Mouse (Mus musculus) gastrocnemius, postnatal 10 days (tissue): ENCODE measurements at regions not wholly inside any gene's neighbourhood (a gene's known extent, or its start where the extent isn't known, plus 50 kb on each side); places are given as distances from the start of the nearest gene placed in this dataset.

Source experiments
- DNase-seq: peaks from one replicate; pipeline ENCODE4 v3.0.0; 2021; ENCODE audit warnings: mixed read lengths

DNA sequence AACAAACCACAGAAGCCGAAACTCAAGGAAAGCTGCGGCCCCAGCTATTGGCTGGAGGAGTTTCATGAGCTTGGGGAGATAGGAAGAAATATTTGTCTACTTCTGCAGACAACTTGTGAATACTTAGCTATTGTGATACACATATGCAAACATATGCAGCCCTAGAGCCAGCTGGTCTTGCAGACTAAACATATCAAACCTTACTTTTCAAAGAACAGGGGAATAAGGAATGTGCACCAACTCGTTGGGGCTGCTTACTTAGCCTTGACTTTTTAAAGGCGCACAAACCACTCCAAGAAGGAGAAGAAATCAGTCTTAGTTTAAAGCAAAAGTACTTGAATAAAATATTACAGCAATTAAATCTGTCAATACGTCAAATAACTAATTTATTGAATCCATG lies 106.8 kb upstream of the Lpar1 start:
- no peak for DNase-seq

GRCm38 (mm10) chr4:58658206-58658605 lies 104.5 kb upstream of the Lpar1 start:
- DNase-seq, result no peak

GRCm38 (mm10) chr4:58647761-58648295 lies 94.1 kb upstream of the Lpar1 start:
- no peak for DNase-seq

DNA sequence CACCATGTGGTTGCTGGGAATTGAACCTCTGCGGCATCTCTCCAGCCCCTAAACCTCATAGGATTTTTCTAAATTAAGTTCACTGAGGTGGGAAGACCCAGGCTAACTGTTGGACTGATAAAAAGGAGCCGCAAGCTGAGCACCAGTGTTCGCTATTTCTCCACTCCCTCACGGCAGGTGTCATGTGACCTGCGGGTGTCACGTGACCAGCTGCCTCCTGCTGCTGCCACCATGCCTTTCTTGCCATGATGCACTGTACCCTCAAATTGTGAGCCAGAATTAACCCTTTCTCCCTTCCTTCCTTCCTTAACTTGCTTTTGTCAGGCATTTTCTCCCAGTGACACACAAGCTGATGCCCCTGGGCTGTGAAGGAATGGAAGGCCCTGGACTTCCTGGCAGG lies 93.1 kb upstream of the Lpar1 start:
- no peak for DNase-seq

GRCm38 (mm10) chr4:58643371-58643770 lies 89.7 kb upstream of the Lpar1 start:
- DNase-seq, result no peak

DNA sequence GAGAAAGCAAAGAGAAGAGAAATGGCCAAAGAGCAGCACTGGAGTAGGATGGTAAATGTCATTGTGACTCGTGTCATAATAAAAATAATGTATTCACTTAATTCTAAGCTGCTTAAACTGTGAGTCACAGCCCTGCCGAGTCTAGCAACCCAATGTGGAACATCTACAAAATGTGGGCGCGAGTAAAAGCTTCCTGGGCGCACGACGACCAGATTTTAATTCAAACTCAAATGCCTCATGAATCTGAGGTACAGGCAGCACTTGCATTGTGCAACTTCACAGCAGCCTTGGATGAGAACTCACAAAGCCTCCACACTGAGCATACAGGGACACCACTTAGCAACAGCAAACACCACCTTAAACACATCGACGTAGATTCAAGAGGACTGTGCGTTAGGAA lies 88.5 kb upstream of the Lpar1 start:
- DNase-seq, result no peak

- DNase-seq, result no peak
Measured at GRCm38 (mm10) chr4:58632696-58633095, 79.0 kb upstream of the Lpar1 start.

GRCm38 (mm10) chr4:58631415-58631814 lies 77.7 kb upstream of the Lpar1 start:
- DNase-seq, result no peak

DNA sequence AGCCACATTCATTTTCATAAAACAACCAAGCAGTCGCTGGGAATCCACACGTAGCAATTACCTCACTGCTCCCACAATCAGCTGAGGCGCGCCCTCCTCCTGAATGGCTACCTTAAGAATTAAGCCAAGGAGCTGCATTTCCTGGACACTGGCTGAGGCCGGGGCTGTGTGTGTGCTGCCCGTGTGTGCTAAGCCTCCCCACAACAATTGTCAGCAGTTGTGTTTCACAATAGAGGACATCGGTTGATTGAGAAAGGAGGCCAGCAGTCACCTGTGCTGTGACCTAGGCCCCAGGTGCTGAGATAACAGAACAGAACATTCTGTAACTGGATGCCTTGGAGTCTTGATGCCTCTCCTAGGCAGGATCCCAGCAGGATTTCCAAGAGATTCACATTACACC lies 73.3 kb upstream of the Lpar1 start:
- DNase-seq, result no peak

DNA sequence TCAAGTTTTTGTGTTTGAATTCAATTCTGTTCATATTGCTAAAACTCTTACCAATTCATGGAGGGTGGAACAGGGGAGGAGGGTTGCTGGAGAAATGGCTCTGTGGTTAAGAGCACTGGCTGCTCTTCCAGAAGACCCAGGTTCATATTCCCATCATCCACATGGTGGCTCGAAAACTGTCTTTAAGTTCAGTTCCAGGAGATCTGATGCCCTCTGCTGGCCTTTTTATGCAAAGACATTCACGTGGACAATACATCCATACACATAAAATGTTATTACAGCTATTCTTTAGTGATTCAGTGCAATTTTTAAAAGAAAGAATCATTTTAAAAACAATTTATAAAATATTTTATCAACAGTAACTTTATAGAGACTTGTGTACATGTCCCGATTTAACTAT lies 70.4 kb upstream of the Lpar1 start:
- DNase-seq, result no peak

DNA sequence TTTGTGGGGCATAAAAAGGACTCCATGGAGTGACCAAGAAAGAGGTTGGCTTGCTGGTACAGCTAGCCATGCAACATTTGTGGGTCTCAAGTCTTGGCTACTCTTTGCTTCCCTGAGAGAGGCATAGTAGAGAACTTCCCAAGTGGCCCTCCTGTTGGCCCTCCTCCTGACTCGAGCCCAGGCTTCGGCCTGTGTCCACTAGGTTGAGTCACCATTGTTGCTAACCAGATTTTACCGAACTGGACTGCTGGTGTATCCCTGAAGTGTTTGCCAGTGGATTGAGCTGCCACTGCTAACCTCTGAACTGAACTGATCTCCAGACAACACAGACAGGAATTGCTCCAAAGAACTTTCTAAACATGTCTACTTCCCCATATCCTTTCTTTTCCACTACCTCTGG lies 66.9 kb upstream of the Lpar1 start:
- DNase-seq, result no peak

DNA sequence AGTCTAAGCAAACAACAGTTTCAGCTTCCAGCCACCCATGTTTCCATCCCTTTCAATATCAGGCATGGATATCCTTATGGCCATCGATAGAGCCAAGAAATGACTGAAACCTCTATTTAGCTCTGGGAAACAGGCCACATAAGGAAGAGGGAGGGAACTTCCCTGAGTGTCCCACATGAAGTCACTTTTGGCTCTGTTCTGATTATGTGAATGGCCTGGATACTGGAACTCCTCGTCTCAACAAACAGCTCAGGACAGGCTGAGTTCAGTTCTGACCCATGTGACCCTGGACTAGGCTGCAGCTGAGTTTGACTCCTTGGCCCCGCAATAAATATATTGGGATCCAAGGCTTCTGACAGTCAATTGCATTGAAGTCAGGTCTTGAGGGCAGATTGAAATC lies 63.6 kb upstream of the Lpar1 start:
- no peak for DNase-seq

DNA sequence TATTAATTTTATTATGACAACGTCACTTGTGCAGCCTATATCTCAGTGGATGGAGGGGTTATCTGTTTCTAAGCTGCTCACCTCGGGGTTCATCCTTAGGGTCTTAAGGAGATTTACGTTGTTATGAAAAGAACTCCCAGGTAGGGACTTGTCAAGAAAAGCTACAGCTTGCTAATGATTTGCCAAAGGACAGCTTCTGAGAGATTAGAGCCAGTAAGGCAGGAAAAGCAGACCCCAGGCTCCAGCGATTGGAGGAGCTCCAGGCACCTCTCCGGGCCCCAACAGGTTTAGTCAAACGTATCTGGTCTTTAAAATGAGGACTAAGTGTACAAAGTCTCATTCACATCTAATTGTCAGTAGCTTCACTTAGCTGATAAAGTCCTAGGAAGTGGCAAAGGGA lies 59.8 kb upstream of the Lpar1 start:
- DNase-seq, result no peak

DNA sequence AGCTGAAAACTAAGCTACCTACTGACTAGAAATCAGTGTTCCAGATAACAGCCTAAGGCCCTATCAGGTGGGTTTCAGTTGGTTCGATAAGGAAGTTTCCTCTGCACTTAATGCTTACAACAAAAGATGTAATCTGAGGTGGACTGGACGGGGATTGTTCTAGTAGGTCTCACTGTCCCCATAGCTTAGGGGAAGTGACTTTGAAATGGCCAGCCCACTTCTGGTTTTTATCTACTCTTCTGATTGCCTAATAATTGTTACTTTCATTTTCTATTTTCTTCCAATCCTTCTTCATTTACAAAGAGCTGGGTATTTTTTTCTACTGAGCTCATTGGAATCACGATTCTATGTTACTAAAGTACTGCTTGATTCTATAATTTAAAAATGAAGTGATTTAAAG lies 59.3 kb upstream of the Lpar1 start:
- DNase-seq, result no peak

DNA sequence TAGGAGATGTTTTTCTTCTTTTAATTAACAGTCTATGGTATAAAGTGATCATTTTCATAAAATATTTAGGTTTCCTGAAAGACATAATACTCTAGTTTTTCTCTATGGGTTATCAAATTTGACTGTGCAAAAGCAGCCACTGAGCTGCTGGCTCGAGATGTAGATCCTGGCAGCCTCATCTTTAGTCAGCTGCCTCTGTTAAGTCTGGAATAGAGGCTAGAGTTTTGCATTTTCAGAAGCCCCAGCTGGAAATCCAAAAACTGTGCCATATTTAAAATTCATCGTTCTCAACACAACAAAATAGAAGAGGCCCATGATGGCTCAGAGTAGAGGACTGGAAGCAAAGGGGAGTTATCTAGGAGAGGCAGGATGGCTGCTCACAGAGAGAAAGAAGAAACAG lies 53.8 kb upstream of the Lpar1 start:
- DNase-seq, result no peak

GRCm38 (mm10) chr4:58605941-58606340 lies 52.2 kb upstream of the Lpar1 start:
- no peak for DNase-seq
